Mouse (Mus musculus): ENCODE results near the gene Hoxa11. TPM values are rescaled to one million over a fixed set of nuclear protein-coding genes. Genes with fewer than 3 reads are reported as not detected.

Gene Hoxa11
- polyA plus RNA-seq, 1 experiment from 2014 or later: not detected

- no peaks in the 10 kb centered on the region for H3K9me3 ChIP-seq (ENCODE audit: control insufficient read depth, low read length)
- no peak for TF ChIP-seq EP300 (optimal IDR thresholded peaks at IDR 0.05)
- TF ChIP-seq CTCF (IDR thresholded peaks at IDR 0.05; ENCODE audit: low read depth): no peak
- peak overlapping the region; percentile 43 for H3K4me3 ChIP-seq (ENCODE audit: low read depth, low read length)
- peak overlapping the region; percentile 60; the same call in 1 of the 2 replicates for H3K9ac ChIP-seq (ENCODE audit: low read length)
- ATAC-seq (ENCODE audit: low FRiP score, low TSS enrichment) (peak; percentile 58; the same call in 1 of the 2 replicates), DNase-seq (ENCODE audit: low spot score) (no peak)
- WGBS: 0% methylated on average over 25 of the region's 25 CpGs
- no peaks in the 10 kb centered on the region for H3K4me1 ChIP-seq (replicated peaks; ENCODE audit: control insufficient read depth, insufficient read depth)
- peak overlapping the region; percentile 53 for H3K4me2 ChIP-seq (replicated peaks; ENCODE audit: low read depth)
- peak overlapping the region; percentile 58; the same call in 1 of the 2 replicates for H3K27ac ChIP-seq (replicated peaks)
- H3K27me3 ChIP-seq (ENCODE audit: control insufficient read depth, insufficient read depth, low read length): peaks cover 37% of the 10 kb centered on the region; the same call in 1 of the 2 replicates
- no peaks in the 10 kb centered on the region for H3K36me3 ChIP-seq (ENCODE audit: control insufficient read depth, insufficient read depth, low read length)
Observed at GRCm38 (mm10) chr6:52217459-52217768, 28.2 kb downstream of the Hoxa11 start.

GRCm38 (mm10) chr6:52216691-52217458 is 28.7 kb downstream of the Hoxa11 start:
- Histone ChIP-seq H3K27ac (replicated peaks) (peak overlapping the region; percentile 61; the same call in 1 of the 2 replicates), H3K36me3 (ENCODE audit: control insufficient read depth, insufficient read depth, low read length) (no peaks in the 10 kb centered on the region), H3K4me2 (replicated peaks; ENCODE audit: low read depth) (peak overlapping the region; percentile 53), H3K9ac (ENCODE audit: low read length) (peak overlapping the region; percentile 56), H3K27me3 (ENCODE audit: control insufficient read depth, insufficient read depth, low read length) (peaks cover 32% of the 10 kb centered on the region; the same call in 1 of the 2 replicates), H3K4me3 (ENCODE audit: low read depth, low read length) (peak overlapping the region; percentile 43), H3K9me3 (ENCODE audit: control insufficient read depth, low read length) (no peaks in the 10 kb centered on the region), H3K4me1 (replicated peaks; ENCODE audit: control insufficient read depth, insufficient read depth) (no peaks in the 10 kb centered on the region)
- 3% methylated on average over 57 of the region's 60 CpGs for WGBS
- ATAC-seq (ENCODE audit: low FRiP score, low TSS enrichment): no peak
- no peak for DNase-seq (ENCODE audit: low spot score)
- TF ChIP-seq EP300 (optimal IDR thresholded peaks at IDR 0.05): no peak
- no peak for TF ChIP-seq CTCF (IDR thresholded peaks at IDR 0.05; ENCODE audit: low read depth)

- ATAC-seq (ENCODE audit: low FRiP score, low TSS enrichment) (no peak), DNase-seq (ENCODE audit: low spot score) (no peak)
- Histone ChIP-seq H3K27me3 (ENCODE audit: control insufficient read depth, insufficient read depth, low read length) (peaks cover 28% of the 10 kb centered on the region; the same call in 1 of the 2 replicates), H3K27ac (replicated peaks) (no peak overlapping the region), H3K4me1 (replicated peaks; ENCODE audit: control insufficient read depth, insufficient read depth) (no peaks in the 10 kb centered on the region), H3K4me3 (ENCODE audit: low read depth, low read length) (peak overlapping the region; percentile 43), H3K4me2 (replicated peaks; ENCODE audit: low read depth) (peak overlapping the region; percentile 53), H3K9me3 (ENCODE audit: control insufficient read depth, low read length) (no peaks in the 10 kb centered on the region), H3K9ac (ENCODE audit: low read length) (no peak overlapping the region), H3K36me3 (ENCODE audit: control insufficient read depth, insufficient read depth, low read length) (no peaks in the 10 kb centered on the region)
- WGBS: 4% methylated on average over 30 of the region's 30 CpGs
- TF ChIP-seq CTCF (IDR thresholded peaks at IDR 0.05; ENCODE audit: low read depth) (no peak), EP300 (optimal IDR thresholded peaks at IDR 0.05) (no peak)
Observed at GRCm38 (mm10) chr6:52215771-52216535, 29.7 kb downstream of the Hoxa11 start.

- Histone ChIP-seq H3K4me3 (ENCODE audit: low read depth, low read length) (peak overlapping the region; percentile 1; the same call in 1 of the 2 replicates), H3K36me3 (ENCODE audit: control insufficient read depth, insufficient read depth, low read length) (no peaks in the 10 kb centered on the region), H3K4me2 (replicated peaks; ENCODE audit: low read depth) (peak overlapping the region; percentile 53; the same call in 1 of the 2 replicates), H3K27me3 (ENCODE audit: control insufficient read depth, insufficient read depth, low read length) (peaks cover 23% of the 10 kb centered on the region; the same call in 1 of the 2 replicates), H3K4me1 (replicated peaks; ENCODE audit: control insufficient read depth, insufficient read depth) (no peaks in the 10 kb centered on the region), H3K9me3 (ENCODE audit: control insufficient read depth, low read length) (no peaks in the 10 kb centered on the region), H3K9ac (ENCODE audit: low read length) (no peak overlapping the region), H3K27ac (replicated peaks) (no peak overlapping the region)
- no peak for DNase-seq (ENCODE audit: low spot score)
- TF ChIP-seq CTCF (IDR thresholded peaks at IDR 0.05; ENCODE audit: low read depth) (no peak), EP300 (optimal IDR thresholded peaks at IDR 0.05) (no peak)
- no peak for ATAC-seq (ENCODE audit: low FRiP score, low TSS enrichment)
- 32% methylated on average over 3 of the region's 3 CpGs for WGBS
Observed at GRCm38 (mm10) chr6:52215070-52215469, 30.5 kb downstream of the Hoxa11 start.

- Histone ChIP-seq H3K4me1 (replicated peaks; ENCODE audit: control insufficient read depth, insufficient read depth) (no peaks in the 10 kb centered on the region), H3K4me2 (replicated peaks; ENCODE audit: low read depth) (no peak overlapping the region; the same call in 1 of the 2 replicates), H3K27me3 (ENCODE audit: control insufficient read depth, insufficient read depth, low read length) (peaks cover 20% of the 10 kb centered on the region; the same call in 1 of the 2 replicates), H3K27ac (replicated peaks) (no peak overlapping the region), H3K36me3 (ENCODE audit: control insufficient read depth, insufficient read depth, low read length) (no peaks in the 10 kb centered on the region), H3K9ac (ENCODE audit: low read length) (no peak overlapping the region), H3K4me3 (ENCODE audit: low read depth, low read length) (no peak overlapping the region), H3K9me3 (ENCODE audit: control insufficient read depth, low read length) (no peaks in the 10 kb centered on the region)
- DNase-seq (ENCODE audit: low spot score) (no peak), ATAC-seq (ENCODE audit: low FRiP score, low TSS enrichment) (no peak)
- TF ChIP-seq CTCF (IDR thresholded peaks at IDR 0.05; ENCODE audit: low read depth): no peak
- TF ChIP-seq EP300 (optimal IDR thresholded peaks at IDR 0.05): no peak
- WGBS: 20% methylated on average over 5 of the region's 5 CpGs
Observed at GRCm38 (mm10) chr6:52214271-52214670, 31.3 kb downstream of the Hoxa11 start.
